Mouse (Mus musculus): ENCODE measurements around the gene Snai1.

DNA sequence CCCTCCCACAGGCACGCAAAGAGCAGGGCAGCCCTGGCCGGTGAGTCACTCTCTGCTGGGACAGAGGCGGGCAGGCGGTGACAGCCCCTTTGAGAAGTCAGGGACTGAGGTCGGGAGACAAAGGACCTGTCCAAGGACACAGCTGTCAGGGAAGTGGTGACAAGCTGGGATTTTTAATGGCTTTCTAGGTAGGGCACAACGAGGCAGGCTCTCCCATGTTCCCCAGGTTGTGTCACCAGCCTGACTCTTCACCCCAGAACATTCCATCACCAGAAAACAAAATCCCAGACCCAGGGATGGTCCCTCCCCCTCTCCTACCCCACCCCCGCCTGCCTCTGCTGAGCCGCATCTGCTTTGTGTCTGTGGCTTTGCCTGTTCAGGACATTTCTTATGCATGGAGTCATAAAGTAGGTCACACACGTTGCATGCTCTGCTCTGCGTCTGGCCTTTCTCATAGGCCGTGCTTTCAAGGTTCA, 15.0 kb downstream of the Snai1 start:
- no peak for TF ChIP-seq CTCF (conservative IDR thresholded peaks at IDR 0.05; ENCODE audit: low read length)
- no peak for TF ChIP-seq POU5F1 (IDR thresholded peaks at IDR 0.05; ENCODE audit: borderline replicate concordance, low read length)

All from E14TG2a.4 (cell line).